Mouse (Mus musculus) cerebellum, adult 2 months (tissue): ENCODE data around the gene Gm17387.

Source experiments
- CTCF ChIP-seq: fragments of 200-500 bp; IDR thresholded peaks from 2 replicates; pipeline ENCODE4 v1.5.1; 2011; ENCODE audit warnings: low read depth, mild to moderate bottlenecking, control low read depth, low read length, moderate library complexity, borderline replicate concordance; ENCODE audit not compliant: insufficient read depth
- POLR2A ChIP-seq: fragments of 200-500 bp; IDR thresholded peaks from 2 replicates; pipeline ENCODE4 v1.6.1; 2011; ENCODE audit warnings: low read length, control low read depth, borderline replicate concordance; ENCODE audit not compliant: insufficient read depth

DNA sequence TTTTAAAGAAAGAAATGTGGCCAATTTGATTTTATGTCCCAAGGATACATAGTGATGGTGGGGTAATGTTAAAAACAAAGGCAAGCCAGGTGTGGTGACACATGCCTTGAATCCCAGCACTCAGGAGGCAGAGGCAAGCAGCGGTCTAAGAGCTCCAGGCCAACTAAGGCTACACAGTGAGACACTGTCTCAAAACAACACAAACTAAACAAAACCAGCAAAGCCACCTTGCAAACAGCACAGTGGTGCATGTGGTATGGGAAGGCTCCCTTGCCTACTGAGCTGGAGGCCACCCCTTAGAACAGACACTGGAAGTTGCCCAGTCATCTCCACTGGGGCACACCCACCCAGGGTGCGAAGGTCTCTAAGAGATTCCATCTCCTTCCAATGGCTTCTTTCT is 31.0 kb downstream of the Gm17387 start:
- TF ChIP-seq CTCF: no peak
- TF ChIP-seq POLR2A: no peak
